Mouse (Mus musculus) cerebellum, adult 9-10 months (tissue): ENCODE measurements around the gene 1700023F06Rik.

Experiments used
- DNase-seq: peaks from one replicate; pipeline ENCODE4 v3.0.0; 2022

The 1700023F06Rik gene

GRCm38 (mm10) chr11:103208458-103208857 lies at the start of gene 1700023F06Rik:
Gene 1700023F06Rik, minus strand, starts transcription at chr11:103208558.
- no peak for DNase-seq

- DNase-seq: no peak
Observed at GRCm38 (mm10) chr11:103257938-103258481, 49.7 kb upstream of the 1700023F06Rik start.

GRCm38 (mm10) chr11:103253605-103254004 lies 45.2 kb upstream of the 1700023F06Rik start:
- DNase-seq: no peak

GRCm38 (mm10) chr11:103252380-103252779 lies 44.0 kb upstream of the 1700023F06Rik start:
- no peak for DNase-seq

GRCm38 (mm10) chr11:103250324-103250723 lies 42.0 kb upstream of the 1700023F06Rik start:
- DNase-seq: no peak

GRCm38 (mm10) chr11:103249509-103249908 lies 41.2 kb upstream of the 1700023F06Rik start:
- DNase-seq: no peak

GRCm38 (mm10) chr11:103248837-103249236 lies 40.5 kb upstream of the 1700023F06Rik start:
- no peak for DNase-seq

- peak; percentile 67 for DNase-seq
Observed at GRCm38 (mm10) chr11:103247504-103248177, 39.3 kb upstream of the 1700023F06Rik start.

- DNase-seq: no peak
Observed at GRCm38 (mm10) chr11:103246731-103247290, 38.5 kb upstream of the 1700023F06Rik start.

GRCm38 (mm10) chr11:103246081-103246730 lies 37.8 kb upstream of the 1700023F06Rik start:
- DNase-seq: peak; percentile 59

GRCm38 (mm10) chr11:103244856-103245255 lies 36.5 kb upstream of the 1700023F06Rik start:
- DNase-seq: peak; percentile 70

- no peak for DNase-seq
Observed at GRCm38 (mm10) chr11:103240740-103241139, 32.4 kb upstream of the 1700023F06Rik start.

GRCm38 (mm10) chr11:103237757-103238156 lies 29.4 kb upstream of the 1700023F06Rik start:
- DNase-seq: no peak

GRCm38 (mm10) chr11:103236903-103237302 lies 28.5 kb upstream of the 1700023F06Rik start:
- no peak for DNase-seq

- DNase-seq: no peak
Observed at GRCm38 (mm10) chr11:103236431-103236830, 28.1 kb upstream of the 1700023F06Rik start.

- DNase-seq: no peak
Observed at GRCm38 (mm10) chr11:103235702-103236101, 27.3 kb upstream of the 1700023F06Rik start.

- DNase-seq: no peak
Observed at GRCm38 (mm10) chr11:103234447-103234846, 26.1 kb upstream of the 1700023F06Rik start.

- peak; percentile 83 for DNase-seq
Observed at GRCm38 (mm10) chr11:103232966-103233365, 24.6 kb upstream of the 1700023F06Rik start.

- no peak for DNase-seq
Observed at GRCm38 (mm10) chr11:103231367-103231766, 23.0 kb upstream of the 1700023F06Rik start.

GRCm38 (mm10) chr11:103230626-103231025 lies 22.3 kb upstream of the 1700023F06Rik start:
- no peak for DNase-seq

GRCm38 (mm10) chr11:103229608-103230007 lies 21.2 kb upstream of the 1700023F06Rik start:
- DNase-seq: no peak

- DNase-seq: no peak
Observed at GRCm38 (mm10) chr11:103223951-103224456, 15.6 kb upstream of the 1700023F06Rik start.

GRCm38 (mm10) chr11:103223444-103223843 lies 15.1 kb upstream of the 1700023F06Rik start:
- no peak for DNase-seq
